Mouse (Mus musculus) stomach, postnatal 0 days (tissue): Measurements from ENCODE around the gene Sytl1. TPM values are rescaled to one million over a fixed set of nuclear protein-coding genes. Genes with fewer than 3 reads are reported as not detected.
A peak's percentile ranks its signal among the peaks of the same experiment; 100 is the strongest.

Source experiments
- ATAC-seq: fragments of 200-750 bp; cut with Nextera tagmentation; 2 replicates; pipeline ENCODE4 v1.8.0; 2017; ENCODE audit not compliant: low FRiP score, low TSS enrichment
- DNase-seq: peaks from one replicate; pipeline ENCODE4 v3.0.0-alpha.2; 2016; ENCODE audit warnings: low spot score
- H3K27ac ChIP-seq: fragments of 300-500 bp; sonication (generic); replicated peaks from 2 replicates; pipeline ENCODE4 v1.5.1; 2014; ENCODE audit warnings: mild to moderate bottlenecking, control low read depth
- H3K27me3 ChIP-seq: fragments of 300-500 bp; sonication (generic); 2 replicates; pipeline ENCODE4 v1.6.1; 2014; ENCODE audit warnings: low read length; ENCODE audit not compliant: control insufficient read depth, insufficient read depth
- H3K36me3 ChIP-seq: fragments of 300-500 bp; sonication (generic); 2 replicates; pipeline ENCODE4 v1.6.1; 2014; ENCODE audit warnings: low read length, mixed read lengths; ENCODE audit not compliant: control insufficient read depth, insufficient read depth
- H3K4me1 ChIP-seq: fragments of 300-500 bp; sonication (generic); replicated peaks from 2 replicates; pipeline ENCODE4 v1.6.1; 2014; ENCODE audit warnings: antibody characterized with exemption; ENCODE audit not compliant: control insufficient read depth, insufficient read depth
- H3K4me2 ChIP-seq: fragments of 300-500 bp; sonication (generic); replicated peaks from 2 replicates; pipeline ENCODE4 v1.6.1; 2014; ENCODE audit warnings: low read depth, mild to moderate bottlenecking, control low read depth, moderate library complexity
- H3K4me3 ChIP-seq: fragments of 300-500 bp; sonication (generic); 2 replicates; pipeline ENCODE4 v1.5.1; 2014; ENCODE audit warnings: low read depth, low read length, control low read depth
- H3K9ac ChIP-seq: fragments of 300-500 bp; sonication (generic); 2 replicates; pipeline ENCODE4 v1.6.1; 2014; ENCODE audit warnings: mild to moderate bottlenecking, low read length, control low read depth, mixed read lengths
- H3K9me3 ChIP-seq: fragments of 300-500 bp; sonication (generic); 2 replicates; pipeline ENCODE4 v1.6.1; 2016; ENCODE audit warnings: low read length; ENCODE audit not compliant: control insufficient read depth
- CTCF ChIP-seq: IDR thresholded peaks from 2 replicates; pipeline ENCODE4 v1.5.1; 2016; ENCODE audit warnings: antibody characterized with exemption, low read depth, mild to moderate bottlenecking, moderate library complexity
- EP300 ChIP-seq: optimal IDR thresholded peaks from 2 replicates; pipeline ENCODE3; 2016; ENCODE audit warnings: antibody characterized with exemption
- WGBS: fragments of 180-500 bp; shearing (Covaris S2); extraction: QIAGEN DNeasy Blood & Tissue Kit; methylation state at CpG from one replicate; pipeline ENCODE4 v1.1.7; 2014; 5-methylcytosine and 5-hydroxymethylcytosine counted together
- polyA plus RNA-seq: library from polyadenylated mRNA; unstranded; fragments of >200 nt; fragmentation: Nextera tagmentation; extraction: Ambion mirVana; gene quantifications from 2 replicates; pipeline ENCODE4 v1.2.1, GENCODE M21; 2015

The Sytl1 gene
- polyA plus RNA-seq, 1 experiment from 2014 or later, result 93.5 TPM

DNA sequence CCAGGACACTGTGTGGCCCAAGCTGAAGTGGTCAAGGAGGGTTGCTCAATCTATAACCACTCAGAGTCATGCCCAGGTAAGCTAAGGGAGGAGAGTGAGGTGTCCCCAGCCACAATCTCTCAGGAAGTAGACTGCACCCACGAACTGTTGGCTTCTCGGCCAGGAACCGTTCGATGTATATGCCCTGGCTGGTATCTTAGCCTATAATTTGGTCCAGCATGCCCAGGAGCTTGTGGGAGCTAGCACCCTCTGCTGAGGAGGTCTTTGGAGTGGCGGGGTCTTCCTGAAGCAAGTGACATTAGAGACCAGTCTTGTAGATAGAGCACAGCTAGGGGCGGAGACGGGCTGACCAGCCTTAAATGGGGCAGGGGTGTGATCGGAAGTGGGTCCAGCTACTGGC is 41.2 kb downstream of the Sytl1 start:
- Histone ChIP-seq H3K9me3 (no peaks in the 10 kb centered on the region), H3K36me3 (no peaks in the 10 kb centered on the region), H3K27me3 (no peaks in the 10 kb centered on the region), H3K27ac (no peak overlapping the region), H3K4me3 (no peak overlapping the region), H3K4me2 (no peak overlapping the region), H3K9ac (no peak overlapping the region), H3K4me1 (0 out of 2 replicates have a peak, but pooled peaks cover 2% of the 10 kb centered on the region)
- DNase-seq (no peak), ATAC-seq (no peak)
- TF ChIP-seq EP300 (no peak), CTCF (no peak)
- WGBS, result 88% methylated on average over 8 of the region's 8 CpGs

DNA sequence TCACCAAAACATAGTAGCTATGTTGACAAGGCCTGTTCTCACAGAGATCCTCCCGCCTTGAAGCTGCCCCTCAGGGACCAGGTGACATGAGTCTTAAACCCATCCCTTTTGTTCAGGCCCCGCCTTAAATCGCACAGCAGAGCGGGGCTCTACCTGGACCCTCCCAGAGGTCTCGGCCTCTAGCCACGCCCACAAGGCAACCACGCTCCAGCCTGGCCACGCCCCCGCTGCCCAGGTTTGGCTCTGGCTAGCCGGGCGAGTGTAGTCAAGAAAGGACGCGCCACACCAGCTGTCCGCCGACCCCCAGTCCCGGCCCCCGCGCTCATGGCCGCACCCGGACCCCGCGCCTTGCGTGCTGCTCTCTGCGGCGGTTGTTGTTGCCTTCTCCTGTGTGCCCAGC is 42.3 kb downstream of the Sytl1 start:
- peak; percentile 27 for ATAC-seq
- Histone ChIP-seq H3K36me3 (no peaks in the 10 kb centered on the region), H3K4me2 (peak overlapping the region; percentile 60), H3K27ac (no peak overlapping the region), H3K4me1 (0 out of 2 replicates have a peak, but pooled peaks cover 2% of the 10 kb centered on the region), H3K27me3 (no peaks in the 10 kb centered on the region), H3K9me3 (no peaks in the 10 kb centered on the region), H3K9ac (peak overlapping the region; percentile 51), H3K4me3 (peak overlapping the region; percentile 35)
- no peak for TF ChIP-seq EP300
- TF ChIP-seq CTCF, result no peak
- WGBS, result 6% methylated on average over 25 of the region's 25 CpGs
- peak; percentile 78 for DNase-seq

DNA sequence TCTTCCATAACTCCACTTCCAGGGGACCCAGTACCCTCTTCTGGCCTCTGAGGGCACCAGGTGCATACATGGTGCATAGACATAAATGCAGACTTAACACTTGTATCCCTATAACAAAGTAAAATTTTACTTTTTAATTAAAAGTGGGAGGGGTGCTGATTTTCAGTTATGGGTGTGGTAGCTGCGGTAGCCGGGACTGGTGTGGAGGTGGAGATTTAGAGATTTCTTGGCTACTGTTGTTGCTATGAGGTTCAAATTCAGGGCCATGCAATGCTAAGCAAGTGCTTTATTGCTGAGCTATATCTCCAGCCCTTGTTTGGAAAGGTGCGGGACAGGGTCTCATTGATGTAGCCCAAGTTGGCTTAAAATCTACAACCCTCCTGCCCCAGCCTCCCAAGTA is 44.2 kb downstream of the Sytl1 start:
- Histone ChIP-seq H3K4me1 (no peaks in the 10 kb centered on the region), H3K36me3 (no peaks in the 10 kb centered on the region), H3K27me3 (no peaks in the 10 kb centered on the region), H3K27ac (no peak overlapping the region), H3K9me3 (no peaks in the 10 kb centered on the region), H3K4me3 (no peak overlapping the region), H3K4me2 (no peak overlapping the region), H3K9ac (no peak overlapping the region)
- TF ChIP-seq EP300 (no peak), CTCF (no peak)
- WGBS, result 69% methylated on average over 3 of the region's 3 CpGs
- ATAC-seq, result no peak
- DNase-seq, result no peak

DNA sequence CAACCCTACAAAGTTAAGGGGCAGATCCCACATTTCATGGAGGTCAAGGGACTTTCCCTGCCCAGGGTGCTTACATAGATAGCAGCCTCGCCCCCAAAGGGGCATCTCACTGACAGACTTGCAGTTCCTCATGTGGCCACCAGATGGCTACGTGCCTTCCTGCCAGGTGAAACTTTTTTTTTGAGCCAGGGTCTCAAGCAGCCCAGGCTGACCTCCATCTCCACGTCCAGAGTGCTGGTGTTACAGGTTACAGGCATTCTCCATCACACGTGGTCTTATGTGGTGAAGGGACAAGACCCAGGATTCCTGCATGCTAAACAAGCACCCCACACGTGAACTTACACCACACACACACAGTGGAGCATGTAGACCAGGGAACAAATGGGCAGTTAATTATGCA is 45.3 kb downstream of the Sytl1 start:
- 6% methylated on average over 5 of the region's 5 CpGs for WGBS
- peak; percentile 93 for TF ChIP-seq CTCF
- no peak for TF ChIP-seq EP300
- Histone ChIP-seq H3K27ac (no peak overlapping the region), H3K4me3 (no peak overlapping the region), H3K4me2 (no peak overlapping the region), H3K36me3 (no peaks in the 10 kb centered on the region), H3K9ac (no peak overlapping the region), H3K4me1 (0 out of 2 replicates have a peak, but pooled peaks cover 3% of the 10 kb centered on the region), H3K27me3 (peaks cover 2% of the 10 kb centered on the region; the same call in 1 of the 2 replicates), H3K9me3 (no peaks in the 10 kb centered on the region)
- no peak for ATAC-seq
- peak; percentile 59 for DNase-seq

DNA sequence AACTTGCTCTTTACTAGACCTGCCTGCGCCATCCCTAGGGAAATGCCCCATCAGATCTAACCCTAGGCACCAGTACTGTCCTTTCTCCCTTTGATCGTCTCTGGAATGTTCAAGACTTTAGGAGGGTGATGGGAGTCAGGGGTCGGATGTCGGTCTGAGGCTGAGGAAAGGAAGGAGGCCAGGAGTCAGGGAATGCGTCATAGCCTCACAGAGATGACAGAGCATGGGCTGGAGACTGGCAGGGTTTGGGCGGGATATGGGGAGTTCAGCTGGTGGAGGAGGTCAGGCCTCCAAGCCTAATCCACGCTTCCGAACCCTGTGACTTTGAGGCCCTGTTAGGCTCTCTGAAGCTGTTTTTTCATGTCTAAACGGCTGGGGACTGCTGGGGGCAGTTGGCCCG is 49.3 kb downstream of the Sytl1 start:
- DNase-seq (no peak), ATAC-seq (peak; percentile 14; the same call in 1 of the 2 replicates)
- TF ChIP-seq EP300, result no peak
- TF ChIP-seq CTCF, result no peak
- 22% methylated on average over 10 of the region's 10 CpGs for WGBS
- Histone ChIP-seq H3K4me3 (no peak overlapping the region), H3K9ac (no peak overlapping the region), H3K4me2 (peak overlapping the region; percentile 98; the same call in 1 of the 2 replicates), H3K4me1 (0 out of 2 replicates have a peak, but pooled peaks cover 3% of the 10 kb centered on the region), H3K36me3 (no peaks in the 10 kb centered on the region), H3K27me3 (peaks cover 2% of the 10 kb centered on the region; the same call in 1 of the 2 replicates), H3K9me3 (no peaks in the 10 kb centered on the region), H3K27ac (no peak overlapping the region)

DNA sequence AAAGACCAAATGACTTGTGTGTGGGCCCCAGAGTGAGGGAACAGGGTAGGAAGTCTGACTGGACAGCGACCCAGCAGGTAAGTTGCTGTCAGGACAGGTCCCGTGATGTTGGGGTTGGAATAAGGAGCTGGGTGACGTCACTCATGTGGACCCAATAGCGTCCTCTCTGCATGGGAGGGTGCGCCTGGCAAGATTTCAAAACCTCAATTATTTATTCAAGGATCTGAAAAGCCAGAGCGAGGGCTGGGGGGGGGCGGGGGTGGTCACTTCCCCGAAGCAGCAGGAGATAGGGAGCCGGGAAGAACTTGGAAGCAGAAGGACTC is 49.7 kb downstream of the Sytl1 start:
- ATAC-seq, result peak; percentile 51
- WGBS, result 3% methylated on average over 9 of the region's 9 CpGs
- no peak overlapping the region for H3K9ac ChIP-seq
- no peak overlapping the region; the same call in 1 of the 2 replicates for H3K4me3 ChIP-seq
- H3K36me3 ChIP-seq, result no peaks in the 10 kb centered on the region
- H3K27ac ChIP-seq, result no peak overlapping the region
- H3K4me1 ChIP-seq, result 0 out of 2 replicates have a peak, but pooled peaks cover 3% of the 10 kb centered on the region
- peak; percentile 75 for DNase-seq
- H3K27me3 ChIP-seq, result peaks cover 2% of the 10 kb centered on the region; the same call in 1 of the 2 replicates
- H3K9me3 ChIP-seq, result no peaks in the 10 kb centered on the region
- peak overlapping the region; percentile 98 for H3K4me2 ChIP-seq
- TF ChIP-seq EP300, result no peak
- peak; percentile 27; the same call in 1 of the 2 replicates for TF ChIP-seq CTCF
